Mouse (Mus musculus): ENCODE results near the gene Ldb2. TPM values are rescaled to one million over a fixed set of nuclear protein-coding genes. Genes with fewer than 3 reads are reported as not detected.

The Ldb2 gene
- polyA plus RNA-seq, 1 experiment from 2014 or later: 47.8 TPM

DNA sequence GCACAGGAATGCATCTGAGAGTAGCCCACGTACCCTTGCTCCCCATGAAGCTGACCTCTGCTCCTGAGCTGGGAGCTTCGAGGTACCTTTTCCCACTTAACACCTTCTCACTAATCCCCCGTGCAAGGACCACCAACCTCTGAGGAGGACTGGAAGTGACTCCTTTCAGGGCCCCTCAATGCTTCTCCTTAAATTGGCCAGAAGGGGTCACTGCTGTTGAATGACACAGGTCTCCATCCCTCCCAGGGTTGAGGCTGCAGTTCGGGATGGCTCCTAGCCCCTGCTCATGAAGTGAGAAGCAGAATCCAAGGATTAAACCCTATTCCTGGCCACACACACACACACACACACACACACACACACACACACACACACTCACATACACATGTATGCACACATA is 323.1 kb downstream of the Ldb2 start:
- 21% methylated on average over 4 of the region's 4 CpGs for WGBS
- no peaks in the 10 kb centered on the region for H3K9me3 ChIP-seq
- H3K4me2 ChIP-seq: no peak overlapping the region
- H3K27me3 ChIP-seq: no peaks in the 10 kb centered on the region
- no peak overlapping the region for H3K4me3 ChIP-seq
- no peak overlapping the region for H3K9ac ChIP-seq
- H3K4me1 ChIP-seq: no peaks in the 10 kb centered on the region
- ATAC-seq (ENCODE audit: borderline replicate concordance, extremely low read depth, low FRiP score, low TSS enrichment): no peak
- 0 out of 2 replicates have a peak, but pooled peaks cover 3% of the 10 kb centered on the region for H3K36me3 ChIP-seq
- H3K27ac ChIP-seq: no peak overlapping the region

DNA sequence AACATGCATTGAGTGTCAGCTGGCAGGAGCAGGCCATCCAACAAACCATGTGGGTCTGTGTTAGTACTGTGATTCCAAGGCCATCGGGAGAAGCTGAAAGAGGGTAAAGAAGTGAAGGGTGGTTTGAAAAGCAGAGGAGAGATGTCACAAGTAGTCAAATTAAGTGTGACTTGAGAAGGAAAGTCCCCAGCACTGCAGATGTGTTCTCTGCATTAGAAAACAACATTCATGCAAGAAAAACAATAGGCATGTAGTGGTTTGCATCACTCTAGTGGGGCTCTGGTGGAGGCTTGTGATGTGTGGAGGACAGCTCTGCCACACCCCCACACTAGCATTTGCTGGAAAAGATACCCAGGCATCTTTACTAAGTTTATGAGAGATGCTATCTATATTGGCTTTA is 323.9 kb downstream of the Ldb2 start:
- no peak overlapping the region for H3K27ac ChIP-seq

DNA sequence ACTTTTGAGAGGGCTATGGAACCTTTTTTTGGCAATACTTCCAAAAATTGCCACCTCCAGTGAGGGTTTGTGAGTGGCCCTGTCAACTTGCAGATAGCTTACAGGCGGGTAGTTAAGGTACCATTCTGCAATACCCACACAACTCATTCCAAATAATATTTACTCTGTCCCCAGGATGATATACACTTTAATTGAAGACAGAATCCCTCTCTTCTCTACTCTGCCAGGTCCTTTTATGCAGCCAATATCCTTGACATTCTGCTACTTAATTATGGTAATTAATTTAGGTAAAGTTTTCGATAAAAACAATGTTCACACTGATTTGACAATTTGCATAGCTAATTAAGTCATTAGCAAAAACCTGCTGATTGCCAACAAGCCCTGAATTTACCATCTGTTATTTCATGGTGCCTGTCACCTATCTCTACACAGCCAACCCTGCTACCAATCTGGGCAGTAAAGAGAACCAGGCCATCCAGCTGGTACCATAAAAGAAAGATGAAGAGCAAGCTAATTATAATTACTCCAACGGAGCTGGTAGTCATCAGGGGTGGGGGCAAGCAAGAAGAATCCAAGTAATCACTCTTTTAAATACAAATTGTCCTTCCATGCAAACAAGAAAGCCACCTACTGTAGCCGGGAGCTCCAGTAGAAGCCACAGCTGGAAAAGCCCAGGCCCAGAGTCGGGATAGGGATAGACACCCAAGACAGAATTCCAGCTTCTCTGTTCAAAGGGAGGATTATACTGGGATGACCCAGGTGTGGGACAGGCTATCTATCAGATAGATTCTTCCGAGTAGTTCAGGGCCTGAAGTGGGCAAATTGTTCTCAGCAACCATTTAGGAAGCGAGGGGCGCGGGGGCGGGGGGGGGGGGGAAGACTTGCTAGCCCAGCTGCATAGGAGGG is 325.4 kb downstream of the Ldb2 start:
- H3K4me1 ChIP-seq: no peaks in the 10 kb centered on the region
- H3K4me3 ChIP-seq: no peak overlapping the region
- H3K36me3 ChIP-seq: 0 out of 2 replicates have a peak, but pooled peaks cover 3% of the 10 kb centered on the region
- H3K9ac ChIP-seq: no peak overlapping the region
- H3K9me3 ChIP-seq: no peaks in the 10 kb centered on the region
- no peak for ATAC-seq (ENCODE audit: borderline replicate concordance, extremely low read depth, low FRiP score, low TSS enrichment)
- H3K4me2 ChIP-seq: no peak overlapping the region
- WGBS: 80% methylated on average over 10 of the region's 10 CpGs
- H3K27ac ChIP-seq: no peak overlapping the region
- H3K27me3 ChIP-seq: no peaks in the 10 kb centered on the region

More for the DNA sequence above, 323.9 kb downstream of the Ldb2 start:
- no peak overlapping the region for H3K9ac ChIP-seq
- 0 out of 2 replicates have a peak, but pooled peaks cover 3% of the 10 kb centered on the region for H3K36me3 ChIP-seq
- no peaks in the 10 kb centered on the region for H3K4me1 ChIP-seq
- no peak for ATAC-seq (ENCODE audit: borderline replicate concordance, extremely low read depth, low FRiP score, low TSS enrichment)
- no peak overlapping the region for H3K4me3 ChIP-seq
- WGBS: 66% methylated on average over 1 of the region's 1 CpGs
- no peaks in the 10 kb centered on the region for H3K27me3 ChIP-seq
- H3K4me2 ChIP-seq: no peak overlapping the region
- H3K9me3 ChIP-seq: no peaks in the 10 kb centered on the region

DNA sequence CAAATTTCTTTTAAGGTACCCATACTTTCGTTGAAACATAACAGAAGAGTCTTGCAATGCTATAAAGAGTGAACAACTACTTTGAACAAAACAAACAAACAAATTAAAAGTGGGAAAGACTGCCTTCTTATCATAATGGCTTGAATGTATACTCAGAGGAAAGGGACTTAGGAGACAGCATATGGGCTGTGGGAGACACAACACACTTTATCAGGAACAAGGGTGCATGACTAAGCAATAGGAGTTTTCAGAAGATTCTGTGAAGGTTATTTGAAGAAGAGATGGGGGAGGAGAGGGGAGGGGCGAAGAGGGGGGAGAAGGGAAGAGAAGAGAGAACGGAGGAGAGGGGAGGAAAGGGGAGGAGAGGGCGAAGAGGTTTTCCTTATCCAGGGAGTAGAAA is 334.2 kb downstream of the Ldb2 start:
- no peak overlapping the region for H3K27ac ChIP-seq
- 66% methylated on average over 4 of the region's 4 CpGs for WGBS
- no peak overlapping the region for H3K4me2 ChIP-seq
- no peak for ATAC-seq (ENCODE audit: borderline replicate concordance, extremely low read depth, low FRiP score, low TSS enrichment)
- no peak overlapping the region for H3K4me3 ChIP-seq
- no peaks in the 10 kb centered on the region for H3K27me3 ChIP-seq
- no peaks in the 10 kb centered on the region for H3K4me1 ChIP-seq
- no peaks in the 10 kb centered on the region for H3K36me3 ChIP-seq
- no peaks in the 10 kb centered on the region for H3K9me3 ChIP-seq
- H3K9ac ChIP-seq: no peak overlapping the region
